Mouse (Mus musculus): ENCODE data around the gene Pxk. TPM values are rescaled to one million over a fixed set of nuclear protein-coding genes. Genes with fewer than 3 reads are reported as not detected.
A peak's percentile ranks its signal among the peaks of the same experiment; 100 is the strongest.

Gene Pxk
- polyA plus RNA-seq, 1 experiment from 2014 or later = 67.9 TPM

DNA sequence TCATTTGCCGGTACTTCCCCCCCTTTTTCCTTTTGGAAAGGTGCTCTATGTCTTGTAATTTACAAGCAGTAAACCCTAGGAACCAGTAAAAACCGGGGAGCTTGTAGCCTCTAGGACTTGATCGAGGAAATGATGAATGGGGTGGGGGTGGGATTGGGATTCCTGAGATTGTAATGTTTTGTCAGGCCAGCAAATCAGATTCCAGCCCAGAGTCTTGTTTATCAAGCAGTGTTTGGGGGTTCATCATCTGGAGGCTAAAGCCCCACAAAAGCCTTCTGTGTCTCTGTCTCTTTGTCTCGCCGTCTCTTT lies 630 bp downstream of the Pxk start:
- ATAC-seq = no peak; the same call in 1 of the 2 replicates
- Histone ChIP-seq H3K4me2 (ENCODE audit: low read length) (peak overlapping the region; percentile 88), H3K27ac (ENCODE audit: low read depth, low read length) (peak overlapping the region; percentile 88), H3K27me3 (replicated peaks; ENCODE audit: control insufficient read depth, insufficient read depth, low read length) (no peaks in the 10 kb centered on the region), H3K4me1 (ENCODE audit: control insufficient read depth, insufficient read depth, low read depth, low read length) (peaks cover 32% of the 10 kb centered on the region), H3K9ac (ENCODE audit: low read depth, low read length) (peak overlapping the region; percentile 88), H3K36me3 (ENCODE audit: control insufficient read depth, insufficient read depth, low read length) (no peaks in the 10 kb centered on the region), H3K9me3 (ENCODE audit: control insufficient read depth, low read length) (no peaks in the 10 kb centered on the region), H3K4me3 (ENCODE audit: low read length) (peak overlapping the region; percentile 94)
- WGBS = 4% methylated on average over 5 of the region's 5 CpGs

GRCm38 (mm10) chr14:8099561-8100021 lies 1.6 kb downstream of the Pxk start:
- H3K4me1 ChIP-seq (ENCODE audit: control insufficient read depth, insufficient read depth, low read depth, low read length) = peaks cover 29% of the 10 kb centered on the region
- H3K4me3 ChIP-seq (ENCODE audit: low read length) = peak overlapping the region; percentile 94
- WGBS = 62% methylated on average over 10 of the region's 10 CpGs
- no peak overlapping the region for H3K27ac ChIP-seq (ENCODE audit: low read depth, low read length)
- H3K36me3 ChIP-seq (ENCODE audit: control insufficient read depth, insufficient read depth, low read length) = no peaks in the 10 kb centered on the region
- no peak overlapping the region for H3K9ac ChIP-seq (ENCODE audit: low read depth, low read length)
- no peaks in the 10 kb centered on the region for H3K27me3 ChIP-seq (replicated peaks; ENCODE audit: control insufficient read depth, insufficient read depth, low read length)
- H3K4me2 ChIP-seq (ENCODE audit: low read length) = peak overlapping the region; percentile 88
- ATAC-seq = no peak
- no peaks in the 10 kb centered on the region for H3K9me3 ChIP-seq (ENCODE audit: control insufficient read depth, low read length)

DNA sequence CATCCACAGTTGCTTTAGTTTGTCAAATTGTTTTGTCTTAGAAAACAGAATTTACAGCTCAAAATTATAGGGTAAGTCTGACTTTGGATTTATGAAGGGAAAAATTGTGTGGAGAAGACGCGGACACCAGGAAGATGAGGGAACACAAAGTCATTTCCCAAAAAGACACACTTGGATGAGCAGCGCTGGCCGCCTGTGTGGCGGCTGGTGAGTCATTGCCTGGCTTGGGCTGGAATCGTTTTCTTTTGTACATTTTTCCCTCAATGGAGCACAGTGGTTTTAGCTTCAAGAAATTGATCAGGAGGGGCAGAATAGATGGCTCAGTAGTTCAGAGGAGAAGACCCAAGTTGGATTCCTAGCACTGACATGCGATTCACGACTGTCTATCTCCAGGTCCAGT lies 3.9 kb downstream of the Pxk start:
- H3K27ac ChIP-seq (ENCODE audit: low read depth, low read length) = no peak overlapping the region
- WGBS = 79% methylated on average over 8 of the region's 8 CpGs
- H3K9me3 ChIP-seq (ENCODE audit: control insufficient read depth, low read length) = no peaks in the 10 kb centered on the region
- no peaks in the 10 kb centered on the region for H3K36me3 ChIP-seq (ENCODE audit: control insufficient read depth, insufficient read depth, low read length)
- no peaks in the 10 kb centered on the region for H3K27me3 ChIP-seq (replicated peaks; ENCODE audit: control insufficient read depth, insufficient read depth, low read length)
- H3K4me2 ChIP-seq (ENCODE audit: low read length) = no peak overlapping the region
- H3K4me3 ChIP-seq (ENCODE audit: low read length) = no peak overlapping the region
- H3K4me1 ChIP-seq (ENCODE audit: control insufficient read depth, insufficient read depth, low read depth, low read length) = peaks cover 29% of the 10 kb centered on the region
- no peak overlapping the region for H3K9ac ChIP-seq (ENCODE audit: low read depth, low read length)
- ATAC-seq = no peak

DNA sequence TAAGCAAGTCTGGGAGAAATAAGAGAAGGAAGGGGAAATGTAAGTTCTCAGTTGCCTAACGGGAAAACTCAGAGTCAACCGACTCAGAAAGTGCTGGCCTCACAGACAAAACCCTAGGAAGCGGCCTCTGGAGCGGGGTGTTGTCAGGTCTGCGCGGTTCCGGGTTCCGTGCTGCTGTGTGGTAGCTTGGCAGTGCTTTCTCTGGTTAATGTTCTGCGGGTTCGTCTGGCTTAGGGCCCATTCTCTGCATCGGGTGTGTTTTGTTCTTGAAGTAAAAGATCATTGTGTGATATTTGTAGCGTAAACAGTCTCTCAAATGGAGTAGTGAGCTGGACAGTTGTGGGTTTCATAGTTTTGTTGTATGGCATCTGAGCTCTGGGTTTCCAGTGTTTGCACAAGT lies 4.7 kb downstream of the Pxk start:
- no peak overlapping the region for H3K4me3 ChIP-seq (ENCODE audit: low read length)
- H3K9me3 ChIP-seq (ENCODE audit: control insufficient read depth, low read length) = no peaks in the 10 kb centered on the region
- peaks cover 26% of the 10 kb centered on the region for H3K4me1 ChIP-seq (ENCODE audit: control insufficient read depth, insufficient read depth, low read depth, low read length)
- no peak overlapping the region for H3K9ac ChIP-seq (ENCODE audit: low read depth, low read length)
- no peak overlapping the region for H3K27ac ChIP-seq (ENCODE audit: low read depth, low read length)
- 60% methylated on average over 12 of the region's 12 CpGs for WGBS
- no peak overlapping the region for H3K4me2 ChIP-seq (ENCODE audit: low read length)
- no peaks in the 10 kb centered on the region for H3K36me3 ChIP-seq (ENCODE audit: control insufficient read depth, insufficient read depth, low read length)
- no peaks in the 10 kb centered on the region for H3K27me3 ChIP-seq (replicated peaks; ENCODE audit: control insufficient read depth, insufficient read depth, low read length)
- ATAC-seq = no peak

- no peak for ATAC-seq
- Histone ChIP-seq H3K27me3 (replicated peaks; ENCODE audit: control insufficient read depth, insufficient read depth, low read length) (no peaks in the 10 kb centered on the region), H3K9ac (ENCODE audit: low read depth, low read length) (no peak overlapping the region), H3K27ac (ENCODE audit: low read depth, low read length) (no peak overlapping the region), H3K4me2 (ENCODE audit: low read length) (no peak overlapping the region), H3K9me3 (ENCODE audit: control insufficient read depth, low read length) (no peaks in the 10 kb centered on the region), H3K36me3 (ENCODE audit: control insufficient read depth, insufficient read depth, low read length) (no peaks in the 10 kb centered on the region), H3K4me1 (ENCODE audit: control insufficient read depth, insufficient read depth, low read depth, low read length) (peaks cover 4% of the 10 kb centered on the region; the same call in 1 of the 2 replicates), H3K4me3 (ENCODE audit: low read length) (no peak overlapping the region)
- WGBS = 73% methylated on average over 4 of the region's 4 CpGs
Observed at GRCm38 (mm10) chr14:8108047-8108446, 10.0 kb downstream of the Pxk start.

- no peaks in the 10 kb centered on the region for H3K36me3 ChIP-seq (ENCODE audit: control insufficient read depth, insufficient read depth, low read length)
- H3K9me3 ChIP-seq (ENCODE audit: control insufficient read depth, low read length) = no peaks in the 10 kb centered on the region
- no peak overlapping the region for H3K4me2 ChIP-seq (ENCODE audit: low read length)
- no peak overlapping the region for H3K4me3 ChIP-seq (ENCODE audit: low read length)
- WGBS = 87% methylated on average over 1 of the region's 1 CpGs
- ATAC-seq = no peak
- no peaks in the 10 kb centered on the region for H3K27me3 ChIP-seq (replicated peaks; ENCODE audit: control insufficient read depth, insufficient read depth, low read length)
- no peaks in the 10 kb centered on the region for H3K4me1 ChIP-seq (ENCODE audit: control insufficient read depth, insufficient read depth, low read depth, low read length)
- no peak overlapping the region for H3K9ac ChIP-seq (ENCODE audit: low read depth, low read length)
- no peak overlapping the region for H3K27ac ChIP-seq (ENCODE audit: low read depth, low read length)
Observed at GRCm38 (mm10) chr14:8108976-8109375, 11.0 kb downstream of the Pxk start.

DNA sequence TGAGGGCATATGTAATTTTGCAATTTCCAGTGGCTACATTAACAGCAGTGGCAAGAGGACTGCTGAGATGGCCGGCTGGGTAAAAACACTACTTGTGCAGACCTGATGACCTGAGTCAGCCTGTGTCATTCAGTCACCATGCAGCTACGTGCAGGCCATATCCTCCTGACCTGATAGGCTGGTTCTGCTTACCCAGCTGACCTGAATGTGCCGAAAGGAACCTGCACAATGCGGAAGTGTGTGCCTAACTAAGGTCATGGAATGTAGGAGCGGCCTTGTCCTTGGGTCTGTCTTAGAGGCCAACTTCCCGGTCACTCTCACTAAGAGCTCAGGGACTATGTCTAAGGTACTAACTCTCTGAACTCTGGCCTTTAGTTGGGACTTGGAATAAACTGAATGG lies 13.5 kb downstream of the Pxk start:
- Histone ChIP-seq H3K4me3 (ENCODE audit: low read length) (no peak overlapping the region), H3K27me3 (replicated peaks; ENCODE audit: control insufficient read depth, insufficient read depth, low read length) (no peaks in the 10 kb centered on the region), H3K36me3 (ENCODE audit: control insufficient read depth, insufficient read depth, low read length) (no peaks in the 10 kb centered on the region), H3K9ac (ENCODE audit: low read depth, low read length) (no peak overlapping the region), H3K27ac (ENCODE audit: low read depth, low read length) (no peak overlapping the region), H3K9me3 (ENCODE audit: control insufficient read depth, low read length) (no peaks in the 10 kb centered on the region), H3K4me2 (ENCODE audit: low read length) (no peak overlapping the region), H3K4me1 (ENCODE audit: control insufficient read depth, insufficient read depth, low read depth, low read length) (no peaks in the 10 kb centered on the region)
- WGBS = 96% methylated on average over 6 of the region's 6 CpGs
- peak; percentile 15; the same call in 1 of the 2 replicates for ATAC-seq

DNA sequence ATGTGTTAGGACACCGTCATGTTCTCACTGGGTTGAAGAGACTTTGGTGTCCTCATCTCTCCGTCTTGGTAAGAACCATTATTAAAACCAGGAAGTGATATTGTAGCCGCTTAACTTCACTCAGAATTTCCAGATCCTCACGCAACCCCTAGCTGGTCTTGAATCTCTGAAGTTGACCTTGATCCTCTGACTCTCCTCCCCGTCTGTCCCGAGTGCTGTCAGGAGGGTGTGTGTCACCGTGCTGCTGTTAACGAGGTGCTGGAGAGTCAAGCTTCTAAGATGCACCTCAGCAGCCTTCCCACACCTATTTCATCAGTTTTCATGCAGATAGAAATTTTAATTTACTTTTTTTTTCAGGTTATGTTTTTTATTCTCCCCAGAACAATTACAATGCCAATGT lies 14.0 kb downstream of the Pxk start:
- no peak for ATAC-seq
- no peaks in the 10 kb centered on the region for H3K27me3 ChIP-seq (replicated peaks; ENCODE audit: control insufficient read depth, insufficient read depth, low read length)
- WGBS = 94% methylated on average over 8 of the region's 8 CpGs
- no peak overlapping the region for H3K4me2 ChIP-seq (ENCODE audit: low read length)
- no peak overlapping the region for H3K4me3 ChIP-seq (ENCODE audit: low read length)
- no peak overlapping the region for H3K9ac ChIP-seq (ENCODE audit: low read depth, low read length)
- H3K4me1 ChIP-seq (ENCODE audit: control insufficient read depth, insufficient read depth, low read depth, low read length) = no peaks in the 10 kb centered on the region
- no peaks in the 10 kb centered on the region for H3K36me3 ChIP-seq (ENCODE audit: control insufficient read depth, insufficient read depth, low read length)
- no peaks in the 10 kb centered on the region for H3K9me3 ChIP-seq (ENCODE audit: control insufficient read depth, low read length)
- no peak overlapping the region for H3K27ac ChIP-seq (ENCODE audit: low read depth, low read length)

GRCm38 (mm10) chr14:8113616-8114015 lies 15.6 kb downstream of the Pxk start:
- Histone ChIP-seq H3K4me3 (ENCODE audit: low read length) (no peak overlapping the region), H3K9me3 (ENCODE audit: control insufficient read depth, low read length) (no peaks in the 10 kb centered on the region), H3K4me1 (ENCODE audit: control insufficient read depth, insufficient read depth, low read depth, low read length) (no peaks in the 10 kb centered on the region), H3K27ac (ENCODE audit: low read depth, low read length) (no peak overlapping the region), H3K36me3 (ENCODE audit: control insufficient read depth, insufficient read depth, low read length) (no peaks in the 10 kb centered on the region), H3K27me3 (replicated peaks; ENCODE audit: control insufficient read depth, insufficient read depth, low read length) (no peaks in the 10 kb centered on the region), H3K4me2 (ENCODE audit: low read length) (no peak overlapping the region), H3K9ac (ENCODE audit: low read depth, low read length) (no peak overlapping the region)
- no peak for ATAC-seq
- WGBS = 100% methylated on average over 2 of the region's 2 CpGs

DNA sequence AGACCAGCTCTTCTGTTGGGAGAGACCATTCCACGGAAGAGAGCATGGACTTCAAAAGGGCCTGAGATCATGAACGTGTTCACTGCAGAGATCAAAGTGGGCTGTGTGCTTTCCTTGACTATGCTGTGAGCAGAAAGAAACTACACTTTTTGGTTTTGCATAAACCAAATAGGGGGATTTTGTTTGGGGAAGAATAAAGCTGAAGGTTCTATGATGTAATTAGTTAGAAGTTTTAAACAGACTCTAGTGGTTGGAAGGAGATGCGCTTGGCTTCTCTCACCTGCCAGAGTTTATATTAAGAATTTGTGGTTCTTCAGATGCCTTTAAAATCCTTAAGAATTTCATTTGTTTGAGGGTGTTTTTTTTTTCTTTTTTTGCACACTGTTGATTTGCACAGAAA lies 16.3 kb downstream of the Pxk start:
- WGBS = 80% methylated on average over 3 of the region's 3 CpGs
- H3K27ac ChIP-seq (ENCODE audit: low read depth, low read length) = no peak overlapping the region
- no peaks in the 10 kb centered on the region for H3K4me1 ChIP-seq (ENCODE audit: control insufficient read depth, insufficient read depth, low read depth, low read length)
- no peaks in the 10 kb centered on the region for H3K27me3 ChIP-seq (replicated peaks; ENCODE audit: control insufficient read depth, insufficient read depth, low read length)
- no peaks in the 10 kb centered on the region for H3K36me3 ChIP-seq (ENCODE audit: control insufficient read depth, insufficient read depth, low read length)
- H3K9ac ChIP-seq (ENCODE audit: low read depth, low read length) = no peak overlapping the region
- no peak overlapping the region for H3K4me2 ChIP-seq (ENCODE audit: low read length)
- no peaks in the 10 kb centered on the region for H3K9me3 ChIP-seq (ENCODE audit: control insufficient read depth, low read length)
- no peak overlapping the region for H3K4me3 ChIP-seq (ENCODE audit: low read length)
- no peak for ATAC-seq

Measured in hindbrain, embryonic 16.5 days (tissue).